Mouse (Mus musculus): ENCODE data around the gene Rad54l.

DNA sequence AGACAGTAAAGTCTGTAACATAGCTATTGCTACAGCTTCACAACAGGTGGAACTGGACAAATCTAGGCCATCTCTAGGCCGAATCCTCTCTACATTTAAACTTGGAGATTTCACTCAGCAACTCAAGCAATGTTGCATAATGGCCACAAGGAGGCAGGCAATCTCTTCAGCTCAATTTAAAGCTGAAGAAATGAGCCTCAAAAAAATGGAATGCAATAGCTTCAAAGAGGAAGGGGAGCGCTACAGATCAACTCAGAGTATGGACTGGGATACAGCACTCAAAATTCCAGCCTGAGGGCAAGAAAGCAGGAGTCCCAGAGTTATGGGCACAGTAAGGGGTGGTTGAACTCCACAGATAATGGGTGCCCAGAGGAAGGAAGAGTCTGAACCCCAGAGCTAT is 11.5 kb upstream of the Rad54l start:
- peak; percentile 44 to 89 (median 86) for TF ChIP-seq CTCF (IDR thresholded peaks at IDR 0.05 in 2 of 3, conservative IDR thresholded peaks at IDR 0.05 in 1 of 3; ENCODE audit: control insufficient read depth in 1 of 3, insufficient read depth in 1 of 3, low read depth in 2 of 3, low read length in 3 of 3, poor library complexity in 1 of 3, severe bottlenecking in 1 of 3)
- no peak for TF ChIP-seq POLR2A (IDR thresholded peaks at IDR 0.05; ENCODE audit: control insufficient read depth in 1 of 2, insufficient read depth in 1 of 2, low read depth in 1 of 2, low read length in 2 of 2, poor library complexity in 1 of 2)
- TF ChIP-seq BHLHE40 (IDR thresholded peaks at IDR 0.05; ENCODE audit: borderline replicate concordance, low read depth, low read length): 0 out of 2 replicates have a peak, but pooled peaks have one; percentile 16
- TF ChIP-seq E2F4 (IDR thresholded peaks at IDR 0.05; ENCODE audit: borderline replicate concordance, low read depth, low read length): no peak
- no peak for TF ChIP-seq MAFK (IDR thresholded peaks at IDR 0.05; ENCODE audit: borderline replicate concordance, low read depth, low read length)
- TF ChIP-seq GATA1 (IDR thresholded peaks at IDR 0.05; ENCODE audit: low read depth, low read length): no peak
- TF ChIP-seq TBP (IDR thresholded peaks at IDR 0.05; ENCODE audit: low read depth, low read length): no peak

Data from MEL (cell line).